Mouse (Mus musculus) thymus, postnatal 0 days (tissue): ENCODE measurements around the gene Emsy. TPM values are rescaled to one million over a fixed set of nuclear protein-coding genes. Genes with fewer than 3 reads are reported as not detected.

Experiments used
- DNase-seq: peaks from one replicate; pipeline ENCODE4 v3.0.0-alpha.2; 2015; ENCODE audit warnings: low spot score
- polyA plus RNA-seq: library from polyadenylated mRNA; unstranded; fragments of >200 nt; fragmentation: Nextera tagmentation; extraction: Ambion mirVana; gene quantifications from 2 replicates; pipeline ENCODE4 v1.2.1, GENCODE M21; 2015

Emsy gene
- polyA plus RNA-seq, 1 experiment from 2014 or later = 12.6 TPM

GRCm38 (mm10) chr7:98670831-98671230 is 14.2 kb upstream of the Emsy start:
- no peak for DNase-seq

- no peak for DNase-seq
Observed at GRCm38 (mm10) chr7:98667956-98668746, 11.6 kb upstream of the Emsy start.

- DNase-seq = no peak
Observed at GRCm38 (mm10) chr7:98665726-98666125, 9.1 kb upstream of the Emsy start.

DNA sequence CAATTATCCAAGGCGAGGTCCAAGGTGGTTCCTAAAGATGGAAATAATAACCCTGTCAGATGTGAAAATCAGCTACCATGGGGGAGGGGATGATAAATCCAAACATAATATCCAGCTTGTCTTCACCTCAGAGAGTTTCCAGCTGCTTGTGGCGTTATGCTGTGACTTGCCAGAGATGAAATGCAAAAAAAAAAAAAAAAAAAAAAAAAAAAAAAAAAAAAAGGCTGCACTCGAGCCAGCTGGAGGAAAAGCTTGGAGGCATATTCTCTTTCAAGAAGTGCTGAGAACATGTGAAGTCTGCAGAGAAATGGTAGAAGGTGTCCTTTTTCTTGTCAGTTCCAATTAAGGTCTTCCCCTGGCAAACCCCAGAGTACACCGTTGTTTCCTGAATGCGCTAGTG is 8.6 kb upstream of the Emsy start:
- DNase-seq = no peak

DNA sequence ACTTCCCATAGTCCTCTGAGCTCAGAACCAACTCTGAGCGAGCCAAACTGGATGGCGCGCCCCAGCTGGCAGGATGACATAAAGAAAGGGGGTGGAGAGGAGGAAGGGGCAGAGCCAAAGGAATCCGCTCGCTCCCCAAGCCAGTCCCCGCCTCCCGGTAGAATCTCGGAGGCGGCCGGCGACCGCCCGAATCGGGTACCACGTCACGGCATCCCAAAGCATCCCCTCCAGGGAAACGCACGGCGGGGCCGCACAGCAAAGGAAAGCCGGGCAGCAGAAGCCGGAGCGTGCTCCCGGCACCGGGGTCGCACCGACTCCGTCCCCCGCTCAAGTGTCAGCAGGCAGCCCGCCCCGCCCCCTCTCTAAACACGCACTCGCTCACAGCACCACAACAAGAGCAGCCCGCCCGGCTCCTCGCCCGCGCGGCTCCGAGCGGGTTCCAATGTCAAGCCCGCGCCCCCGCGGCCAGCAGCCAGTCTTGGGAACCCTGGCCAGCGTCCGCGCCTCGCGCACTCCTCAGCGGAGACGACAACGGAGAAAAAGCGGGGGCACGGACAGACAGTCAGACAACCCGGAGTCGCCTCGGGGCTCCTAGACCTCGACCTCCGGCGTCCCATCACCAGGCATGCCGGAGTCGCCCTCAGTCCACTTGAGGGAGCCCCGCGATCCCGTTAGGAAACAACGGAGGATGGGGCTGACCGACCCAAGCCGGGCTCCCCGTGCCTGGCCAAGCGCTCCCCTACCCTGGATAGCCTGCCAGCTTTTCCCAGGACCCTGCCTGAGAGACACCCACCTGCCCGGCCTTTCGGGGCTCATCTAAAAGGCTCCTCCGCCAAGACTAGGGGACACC is 677 bp downstream of the Emsy start:
- peak; percentile 71 for DNase-seq

GRCm38 (mm10) chr7:98651651-98652050 is 4.9 kb downstream of the Emsy start:
- no peak for DNase-seq

DNA sequence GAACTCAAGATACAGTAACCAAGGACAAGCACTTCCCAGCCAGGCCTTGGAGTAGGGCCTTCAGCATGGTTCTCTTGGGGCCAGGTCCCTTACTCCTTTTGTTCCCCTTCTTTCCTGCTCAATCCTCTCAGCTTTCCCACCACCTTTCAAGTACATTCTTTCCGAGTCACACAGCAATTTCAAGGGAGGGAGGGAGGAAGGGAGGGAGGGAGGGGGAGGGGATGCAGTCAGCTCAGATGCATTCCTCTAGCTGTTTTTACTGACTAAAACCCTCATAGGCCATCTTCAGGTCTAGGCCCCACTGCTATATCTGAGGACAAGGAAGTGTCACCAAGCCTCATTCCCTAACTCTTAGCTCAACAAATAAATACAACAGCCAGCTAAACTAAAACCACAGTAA is 12.3 kb downstream of the Emsy start:
- no peak for DNase-seq

DNA sequence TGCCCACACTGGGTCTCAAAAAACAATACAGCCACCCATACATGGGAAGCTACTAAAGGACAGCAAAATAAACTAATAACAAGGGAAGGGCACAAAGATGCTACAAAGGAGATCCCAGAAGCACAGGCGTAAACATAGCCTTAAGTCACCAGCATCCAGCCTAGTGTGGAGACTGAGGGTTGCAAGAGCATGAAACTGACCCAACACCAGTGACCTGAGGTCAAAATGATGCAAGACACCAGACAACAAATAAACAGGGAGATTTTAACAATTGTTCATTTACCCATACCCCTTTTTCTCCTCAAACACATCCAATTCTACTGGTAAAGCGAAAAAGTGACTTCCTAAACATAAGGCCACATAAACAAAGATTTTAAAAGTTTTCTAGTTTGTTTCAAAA is 20.0 kb downstream of the Emsy start:
- no peak for DNase-seq

DNA sequence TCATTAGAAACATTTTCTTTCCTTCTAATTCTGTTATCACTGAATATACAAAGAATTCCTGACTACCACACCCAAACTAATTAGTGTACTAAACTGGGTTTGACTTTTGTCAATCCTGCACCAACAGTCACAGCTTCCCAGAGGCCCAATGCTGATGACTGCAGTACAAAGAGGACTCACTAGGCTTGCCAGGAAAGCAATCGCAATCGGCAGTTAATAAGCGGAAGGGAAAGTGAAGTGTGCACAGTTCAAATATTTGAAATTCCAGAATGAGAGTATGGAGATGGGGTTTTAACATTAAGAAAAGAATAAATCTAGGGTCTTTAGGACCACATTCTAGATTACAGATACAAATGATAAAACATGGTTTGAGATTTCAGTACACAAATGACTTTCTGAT is 23.6 kb downstream of the Emsy start:
- no peak for DNase-seq

GRCm38 (mm10) chr7:98629947-98630346 is 26.6 kb downstream of the Emsy start:
- DNase-seq = no peak

DNA sequence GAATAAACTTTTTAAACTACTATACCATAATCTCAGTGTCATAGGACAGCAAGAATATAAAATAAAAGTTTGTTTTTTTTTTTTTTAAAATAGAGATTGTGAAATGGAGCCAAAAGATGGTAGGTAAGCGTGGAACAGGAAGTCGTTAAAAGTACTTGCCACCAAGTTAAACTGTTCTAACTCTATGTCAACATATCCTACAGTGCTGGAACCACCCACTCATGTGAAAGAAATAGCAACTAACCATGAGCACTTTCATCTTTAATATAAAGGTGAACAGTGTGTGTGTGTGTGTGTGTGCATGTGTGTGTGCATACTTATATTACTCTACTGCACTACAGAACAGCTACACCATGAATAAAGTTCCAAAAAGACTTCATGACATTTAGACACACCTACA is 38.8 kb downstream of the Emsy start:
- no peak for DNase-seq

GRCm38 (mm10) chr7:98612936-98613335 is 43.6 kb downstream of the Emsy start:
- no peak for DNase-seq

DNA sequence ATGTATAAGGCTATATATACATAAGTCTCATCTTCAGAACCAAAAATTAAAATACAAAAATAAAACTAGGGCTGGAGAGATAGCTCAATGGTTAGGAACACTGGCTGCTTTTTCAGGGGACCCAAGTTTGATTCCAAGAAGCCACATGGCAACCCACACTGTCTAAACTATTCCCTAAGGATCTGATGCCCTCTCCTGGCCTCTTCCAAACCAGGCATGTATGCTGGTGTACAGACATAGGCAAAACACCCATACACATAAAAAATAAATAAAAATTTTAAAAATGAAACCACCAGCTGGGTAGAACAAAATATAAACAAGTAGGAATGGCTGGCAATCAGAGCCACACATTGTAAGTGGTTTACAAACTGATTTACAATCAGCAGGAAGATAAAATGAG is 48.1 kb downstream of the Emsy start:
- DNase-seq = no peak

- DNase-seq = peak; percentile 33
Observed at GRCm38 (mm10) chr7:98607158-98607557, 49.4 kb downstream of the Emsy start.

GRCm38 (mm10) chr7:98601715-98602114 is 54.9 kb downstream of the Emsy start:
- no peak for DNase-seq

GRCm38 (mm10) chr7:98597402-98597801 is 59.2 kb downstream of the Emsy start:
- no peak for DNase-seq

DNA sequence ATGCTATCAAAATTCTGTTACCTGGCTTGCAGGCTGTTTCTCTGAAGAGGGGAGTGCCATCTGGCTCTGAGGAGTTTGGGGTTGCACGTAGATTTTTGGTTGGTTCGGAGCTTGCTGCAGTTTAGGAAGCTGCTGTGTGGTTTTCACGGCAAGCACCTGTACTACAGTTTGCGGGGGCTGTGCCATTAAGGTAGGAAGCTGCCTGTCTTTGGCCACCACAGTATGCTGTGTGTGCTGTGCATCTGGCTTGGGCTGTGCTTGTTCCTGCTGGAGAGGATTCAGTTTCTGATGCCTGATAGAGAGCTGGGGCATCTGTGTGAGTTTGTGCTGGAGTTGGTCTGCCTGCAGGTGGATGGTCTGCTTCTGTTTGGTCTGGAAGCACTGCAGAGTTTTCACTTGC is 61.9 kb downstream of the Emsy start:
- peak; percentile 75 for DNase-seq

DNA sequence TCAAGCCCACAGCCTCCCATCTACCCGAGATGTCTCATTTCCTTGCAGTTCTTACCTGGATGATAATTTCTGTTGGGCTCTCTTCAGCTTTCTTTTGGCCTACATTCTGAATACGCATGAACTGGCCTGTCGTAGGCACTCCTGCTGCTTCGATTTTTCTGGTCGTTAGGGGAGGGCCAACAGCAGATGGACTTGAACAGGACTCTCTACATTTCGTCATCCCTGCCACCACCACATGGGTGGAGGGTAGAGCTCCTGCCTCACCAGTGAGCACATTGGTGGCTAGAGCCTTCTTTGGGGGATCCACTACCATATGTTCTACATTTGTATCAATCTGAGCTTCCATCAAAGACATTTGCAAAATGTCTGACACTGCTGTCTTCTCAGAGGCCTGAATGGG is 63.3 kb downstream of the Emsy start:
- no peak for DNase-seq

DNA sequence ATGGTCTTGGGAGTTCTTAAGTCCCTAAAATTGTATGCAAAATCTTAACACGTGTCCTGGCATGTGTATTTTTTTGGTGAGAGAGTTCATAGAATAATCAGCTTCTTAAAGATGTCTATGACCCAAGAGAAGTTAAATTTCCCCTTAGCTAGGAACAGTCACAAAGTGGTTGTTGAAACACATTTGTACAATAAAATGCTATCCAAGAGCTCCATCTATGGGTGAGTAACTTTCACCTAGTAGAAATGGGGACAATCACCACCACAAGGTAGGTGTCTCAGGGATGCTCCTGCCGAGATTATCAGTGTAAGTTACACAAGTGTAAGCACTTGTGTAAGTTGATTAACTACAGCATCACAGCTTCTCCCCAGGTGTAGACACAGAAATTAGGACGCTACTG is 67.6 kb downstream of the Emsy start:
- peak; percentile 81 for DNase-seq

GRCm38 (mm10) chr7:98586313-98586712 is 70.3 kb downstream of the Emsy start:
- no peak for DNase-seq

DNA sequence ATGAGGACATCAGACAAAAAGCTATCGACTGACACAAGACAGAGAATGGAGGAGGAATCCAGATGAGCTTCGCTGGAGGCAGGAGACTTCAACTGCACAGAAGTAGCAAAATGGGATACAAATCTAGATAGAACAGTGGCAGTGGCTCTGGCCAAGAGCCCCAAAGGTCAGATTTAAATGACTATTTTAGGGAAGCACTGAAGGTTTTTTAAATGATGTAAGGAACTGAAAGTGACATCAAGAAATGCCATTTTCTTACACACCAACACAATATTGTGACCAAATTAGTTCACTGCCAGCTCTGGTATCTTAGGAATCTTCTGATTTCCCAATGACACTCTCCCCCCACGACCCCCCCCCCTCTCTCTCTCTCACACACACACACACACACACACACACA is 72.0 kb downstream of the Emsy start:
- no peak for DNase-seq

DNA sequence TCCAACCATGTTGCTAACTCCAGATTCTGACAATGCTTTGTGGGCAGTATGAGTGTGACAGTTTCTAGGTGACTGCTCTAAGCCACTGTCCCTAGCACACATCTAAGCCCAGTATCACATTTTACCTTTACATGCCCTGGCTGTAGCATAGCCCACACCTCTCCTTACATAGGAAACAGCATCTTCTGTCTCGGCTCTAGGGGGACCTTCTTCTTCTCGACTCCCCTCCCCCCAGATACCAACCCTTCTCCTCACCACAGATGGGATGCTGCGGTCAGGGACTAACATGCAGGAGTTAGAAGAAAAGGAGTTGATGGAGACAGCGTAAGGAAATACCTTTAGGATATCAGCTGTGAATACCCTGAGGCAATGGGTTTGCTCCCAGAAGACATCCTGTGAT is 75.3 kb downstream of the Emsy start:
- DNase-seq = no peak

DNA sequence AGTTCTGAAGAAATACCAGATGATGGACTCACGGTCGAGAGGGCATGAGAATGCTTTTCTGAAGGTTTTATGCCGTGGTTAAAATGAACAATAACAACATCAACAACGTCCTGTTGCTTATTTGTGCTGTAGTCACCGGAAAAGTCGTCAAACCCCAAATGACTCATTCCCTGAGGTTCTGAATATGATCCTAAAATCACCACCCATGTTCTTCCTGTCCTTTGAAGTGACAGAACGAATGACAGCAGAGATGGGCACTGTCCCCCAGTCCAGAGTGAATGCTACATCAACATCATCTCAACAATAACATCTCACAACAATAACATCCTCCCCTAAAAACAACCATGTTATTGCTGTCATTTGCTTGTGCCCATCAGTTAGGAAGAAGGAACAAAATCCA is 76.1 kb downstream of the Emsy start:
- DNase-seq = no peak
